Mouse (Mus musculus) heart, postnatal 0 days (tissue): ENCODE measurements around the gene Hspa5.

Experiments
- CTCF ChIP-seq: IDR thresholded peaks from 2 replicates; pipeline ENCODE4 v1.5.1; 2016; ENCODE audit warnings: antibody characterized with exemption, control low read depth, low read depth
- EP300 ChIP-seq: IDR thresholded peaks from 2 replicates; pipeline ENCODE4 v1.6.1; 2016; ENCODE audit warnings: antibody characterized with exemption, low read depth

GRCm38 (mm10) chr2:34777237-34777868 lies 5.6 kb downstream of the Hspa5 start:
- TF ChIP-seq CTCF: no peak
- no peak for TF ChIP-seq EP300
